Mouse (Mus musculus): ENCODE measurements around the gene Fgr.

DNA sequence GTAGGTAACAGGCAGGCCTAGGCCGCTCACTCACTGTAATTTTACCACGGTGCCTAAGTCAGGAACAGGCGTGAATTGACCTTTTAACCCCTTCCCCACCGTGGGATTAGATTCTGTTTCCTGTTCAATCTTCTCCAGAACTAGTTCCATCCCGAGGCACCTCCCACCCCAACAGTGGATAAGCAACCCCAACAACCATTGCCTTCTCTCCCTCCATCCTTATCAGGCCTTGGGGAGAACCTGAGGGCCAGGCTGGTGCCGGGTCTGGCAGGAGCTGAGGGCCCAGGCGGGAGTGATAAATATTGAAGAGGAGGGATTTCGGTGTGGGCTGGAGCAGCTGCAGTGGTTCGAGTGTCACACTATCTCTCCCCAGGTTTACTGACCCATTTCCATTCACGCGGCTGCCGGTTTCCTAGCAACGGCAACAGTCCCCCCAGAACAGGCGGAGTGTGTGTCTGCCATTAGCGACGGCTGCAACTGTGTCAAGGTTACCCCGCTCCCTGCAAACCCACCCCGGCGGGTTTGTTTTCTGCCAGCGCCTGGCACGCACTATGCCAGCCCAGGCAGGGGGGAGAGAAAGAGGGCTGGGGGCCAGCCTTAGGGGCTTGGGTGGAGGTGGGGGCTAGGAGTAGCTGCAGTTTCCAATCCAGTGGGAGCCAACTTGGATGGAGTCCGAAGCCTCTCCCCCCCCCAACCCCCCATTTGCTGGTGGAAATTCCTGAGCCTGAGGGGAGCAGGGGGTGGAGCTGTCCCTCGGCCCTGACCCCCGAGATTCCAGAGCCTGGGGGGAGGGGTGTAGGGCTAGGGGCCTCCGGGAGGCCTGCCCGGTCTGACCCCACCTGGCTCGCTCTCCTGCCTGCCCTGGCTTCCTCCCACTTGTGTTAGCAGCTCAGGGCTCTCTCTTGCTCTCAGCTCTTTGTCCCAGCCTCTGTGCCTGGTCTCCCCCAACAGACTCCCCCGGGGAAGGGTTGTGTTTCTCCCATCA, 69.0 kb downstream of the Fgr start:
- TF ChIP-seq CTCF (IDR thresholded peaks at IDR 0.05; ENCODE audit: low read depth): no peak
- no peak for TF ChIP-seq EP300 (IDR thresholded peaks at IDR 0.05; ENCODE audit: low read depth)

Measured in heart, postnatal 0 days (tissue).